Mouse (Mus musculus) brain, adult 2 months (tissue): ENCODE results near the gene Otx1.

Experiments
- DNase-seq: peaks from one replicate; pipeline ENCODE4 v3.0.0; 2011; ENCODE audit warnings: low read depth, low spot score

Gene Otx1

GRCm38 (mm10) chr11:22002783-22003340, at the start of gene Otx1:
Otx1 (minus strand) TSS chr11:22002897.
- no peak for DNase-seq

- DNase-seq, result no peak
Measured at GRCm38 (mm10) chr11:22050864-22051263, 48.2 kb upstream of the Otx1 start.

- DNase-seq, result no peak
Measured at GRCm38 (mm10) chr11:22039854-22040426, 37.2 kb upstream of the Otx1 start.

GRCm38 (mm10) chr11:22034564-22035105, 31.9 kb upstream of the Otx1 start:
- DNase-seq, result no peak

GRCm38 (mm10) chr11:22033582-22033981, 30.9 kb upstream of the Otx1 start:
- no peak for DNase-seq

- no peak for DNase-seq
Measured at GRCm38 (mm10) chr11:22020602-22021001, 17.9 kb upstream of the Otx1 start.

- DNase-seq, result peak; percentile 55
Measured at GRCm38 (mm10) chr11:22017444-22017843, 14.7 kb upstream of the Otx1 start.

GRCm38 (mm10) chr11:22016341-22016740, 13.6 kb upstream of the Otx1 start:
- DNase-seq, result no peak

- no peak for DNase-seq
Measured at GRCm38 (mm10) chr11:22008817-22009216, 6.1 kb upstream of the Otx1 start.

- DNase-seq, result no peak
Measured at GRCm38 (mm10) chr11:22008129-22008596, 5.5 kb upstream of the Otx1 start.

- DNase-seq, result no peak
Measured at GRCm38 (mm10) chr11:22007781-22008110, 5.0 kb upstream of the Otx1 start.

GRCm38 (mm10) chr11:22007088-22007780, 4.5 kb upstream of the Otx1 start:
- peak; percentile 28 for DNase-seq

GRCm38 (mm10) chr11:22006471-22007087, 3.9 kb upstream of the Otx1 start:
- DNase-seq, result no peak

GRCm38 (mm10) chr11:22005281-22005870, 2.7 kb upstream of the Otx1 start:
- no peak for DNase-seq

GRCm38 (mm10) chr11:22004331-22004841, 1.7 kb upstream of the Otx1 start:
- no peak for DNase-seq

- DNase-seq, result no peak
Measured at GRCm38 (mm10) chr11:22003341-22003981, 764 bp upstream of the Otx1 start.

GRCm38 (mm10) chr11:22002062-22002782, 475 bp downstream of the Otx1 start:
- DNase-seq, result no peak

- DNase-seq, result peak; percentile 48
Measured at GRCm38 (mm10) chr11:22001321-22002061, 1.2 kb downstream of the Otx1 start.

- DNase-seq, result no peak
Measured at GRCm38 (mm10) chr11:22000316-22001076, 2.2 kb downstream of the Otx1 start.
